Comparison of ENCODE assay signal across 18 mouse cellular contexts in the genomic region with DNA sequence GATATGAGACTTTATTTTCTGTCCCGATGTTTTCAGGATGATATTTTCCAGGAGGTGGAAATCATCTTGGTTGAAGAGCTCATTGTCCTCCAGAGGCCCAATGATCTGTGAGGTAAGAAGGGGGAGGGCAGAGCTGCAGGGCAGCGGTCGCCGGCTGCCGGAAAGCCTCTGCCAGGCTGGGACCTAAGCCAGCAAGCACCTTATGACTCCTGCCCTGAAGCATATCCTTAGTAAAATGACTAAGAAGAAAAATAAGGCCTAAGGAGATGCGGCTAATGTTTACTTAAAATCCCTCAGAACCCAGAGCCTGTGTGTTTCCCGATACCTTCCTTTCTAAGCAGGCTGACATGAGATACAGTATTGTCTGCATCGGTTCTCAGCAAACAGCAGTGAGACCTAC.
DNase-seq lines count a peak whose midpoint lies in the region; ATAC-seq and TF ChIP-seq lines count a peak whose summit lies in the region.
"Had no signal": no experiment of that assay in that cellular context is flagged by ENCODE, and none has a peak within 500 bp of the region (broad histone marks: within the 10 kb centered on the region; RNA-seq: fewer than 3 reads in every experiment).

No protein-coding gene starts in this region.

- H3K36me3 ChIP-seq in hindbrain, embryonic 13.5 days: peaks cover 85% of the 10 kb centered on the region

- TF ChIP-seq CTCF in gastrocnemius, adult 2 months (IDR thresholded peaks at IDR 0.05): no peak

- no peak for ATAC-seq in hindbrain, embryonic 13.5 days (ENCODE audit: low FRiP score)
- ATAC-seq: liver, embryonic 12.5 days; midbrain, embryonic 16.5 days had no signal

- H3K9me3 ChIP-seq in hindbrain, embryonic 13.5 days: no peaks in the 10 kb centered on the region
- H3K9me3 ChIP-seq: limb, embryonic 12.5 days; liver, embryonic 12.5 days; neural tube, embryonic 15.5 days had no signal

- intact Hi-C loops in gastrocnemius, adult 2 months (cut with DNase I): no loop called here
- intact Hi-C loops in heart, postnatal 14 days (cut with DNase I): no loop called here

- 94% methylated on average over 8 of the region's 8 CpGs for WGBS in hindbrain, embryonic 13.5 days

- H3K4me3 ChIP-seq in gastrocnemius, adult 2 months: no peak overlapping the region
- H3K4me3 ChIP-seq in hindbrain, embryonic 13.5 days: no peak overlapping the region
- H3K4me3 ChIP-seq: left cerebral cortex, adult 2 months; limb, embryonic 12.5 days; liver, embryonic 12.5 days; neural tube, embryonic 15.5 days had no signal

- H3K9ac ChIP-seq in hindbrain, embryonic 13.5 days: no peak overlapping the region
- H3K9ac ChIP-seq: limb, embryonic 12.5 days; liver, embryonic 12.5 days; neural tube, embryonic 15.5 days had no signal

- H3K4me2 ChIP-seq in hindbrain, embryonic 13.5 days: no peak overlapping the region
- H3K4me2 ChIP-seq: limb, embryonic 12.5 days; liver, embryonic 12.5 days; neural tube, embryonic 15.5 days had no signal

- no peaks in the 10 kb centered on the region for H3K4me1 ChIP-seq in hindbrain, embryonic 13.5 days (replicated peaks)
- H3K4me1 ChIP-seq: liver, embryonic 12.5 days; neural tube, embryonic 15.5 days had no signal

- no peaks in the 10 kb centered on the region for H3K27me3 ChIP-seq in hindbrain, embryonic 13.5 days
- H3K27me3 ChIP-seq: limb, embryonic 12.5 days; liver, embryonic 12.5 days; neural tube, embryonic 15.5 days had no signal

- peak; percentile 44 for DNase-seq in gastrocnemius, adult 2 months
- DNase-seq in gastrocnemius, postnatal 10 days: no peak
- peak; percentile 4 to 15 for DNase-seq in kidney, adult 8-10 months
- no peak for DNase-seq in kidney, postnatal 4 days
- peak; percentile 77 for DNase-seq in MN1 (ENCODE audit: low spot score)
- peak; percentile 22 to 24 for DNase-seq in heart, postnatal 14 days
- DNase-seq: adrenal gland, adult 8-10 months; B cell, adult 2 months; lung, adult 2 months; spleen, adult 18-20 months; thymus, postnatal 25 days had no signal

- H3K27ac ChIP-seq in gastrocnemius, adult 2 months: no peak overlapping the region
- no peak overlapping the region for H3K27ac ChIP-seq in hindbrain, embryonic 13.5 days
- H3K27ac ChIP-seq: kidney, postnatal 0 days; left cerebral cortex, adult 2 months; limb, embryonic 12.5 days; liver, embryonic 12.5 days; neural tube, embryonic 15.5 days had no signal

Comparison
In these comparisons a context has a peak if more than half of its experiments do, and no peak if none do; other contexts are left out.
1. DNase-seq: peak in gastrocnemius, adult 2 months (single experiment), kidney, adult 8-10 months (2 of 2), MN1 (single experiment) and heart, postnatal 14 days (2 of 2); none in gastrocnemius, postnatal 10 days (single experiment) and kidney, postnatal 4 days (0 of 2).